Mouse (Mus musculus) limb, embryonic 15.5 days (tissue): ENCODE results near the gene Fyn. TPM values are rescaled to one million over a fixed set of nuclear protein-coding genes. Genes with fewer than 3 reads are reported as not detected.

Experiments
- ATAC-seq: fragments of 200-750 bp; cut with Nextera tagmentation; 2 replicates; pipeline ENCODE4 v1.8.0; 2017; ENCODE audit warnings: low read depth, moderate TSS enrichment; ENCODE audit not compliant: insufficient number of reproducible peaks, low FRiP score, low TSS enrichment
- H3K27ac ChIP-seq: fragments of 300-500 bp; sonication (generic); 2 replicates; pipeline ENCODE4 v1.5.1; 2015; ENCODE audit warnings: moderate library complexity, mild to moderate bottlenecking, inconsistent platforms
- H3K27me3 ChIP-seq: fragments of 300-500 bp; sonication (generic); 2 replicates; pipeline ENCODE4 v1.6.1; 2015; ENCODE audit warnings: inconsistent platforms
- H3K36me3 ChIP-seq: fragments of 300-500 bp; sonication (generic); 2 replicates; pipeline ENCODE4 v1.6.1; 2015; ENCODE audit warnings: inconsistent platforms
- H3K4me1 ChIP-seq: fragments of 300-500 bp; sonication (generic); 2 replicates; pipeline ENCODE4 v1.6.1; 2015; ENCODE audit warnings: inconsistent platforms
- H3K4me2 ChIP-seq: fragments of 300-500 bp; sonication (generic); 2 replicates; pipeline ENCODE4 v1.6.1; 2015; ENCODE audit warnings: mild to moderate bottlenecking, inconsistent platforms
- H3K4me3 ChIP-seq: fragments of 300-500 bp; sonication (generic); 2 replicates; pipeline ENCODE4 v1.5.1; 2015; ENCODE audit warnings: mild to moderate bottlenecking, inconsistent platforms
- H3K9ac ChIP-seq: fragments of 300-500 bp; sonication (generic); 2 replicates; pipeline ENCODE4 v1.6.1; 2015; ENCODE audit warnings: inconsistent platforms
- H3K9me3 ChIP-seq: fragments of 300-500 bp; sonication (generic); 2 replicates; pipeline ENCODE4 v1.6.1; 2016; ENCODE audit warnings: inconsistent platforms
- WGBS: fragments of 180-500 bp; shearing (Covaris S2); methylation state at CpG from one replicate; pipeline ENCODE4 v1.1.7; 2015; 5-methylcytosine and 5-hydroxymethylcytosine counted together
- polyA plus RNA-seq: library from polyadenylated mRNA; unstranded; fragments of >200 nt; fragmentation: Nextera tagmentation; extraction: Ambion mirVana; gene quantifications from 2 replicates; pipeline ENCODE4 v1.2.1, GENCODE M21; 2015

The Fyn gene
- polyA plus RNA-seq, 1 experiment from 2014 or later: 38.6 TPM

- H3K36me3 ChIP-seq: 0 out of 2 replicates have a peak, but pooled peaks cover 2% of the 10 kb centered on the region
- H3K4me2 ChIP-seq: peak overlapping the region; percentile 54
- peaks cover 47% of the 10 kb centered on the region for H3K4me1 ChIP-seq
- peak overlapping the region; percentile 17; the same call in 1 of the 2 replicates for H3K9ac ChIP-seq
- H3K27me3 ChIP-seq: no peaks in the 10 kb centered on the region
- peak overlapping the region; percentile 41 for H3K4me3 ChIP-seq
- peak; percentile 66; the same call in 1 of the 2 replicates for ATAC-seq
- no peaks in the 10 kb centered on the region for H3K9me3 ChIP-seq
- 6% methylated on average over 26 of the region's 26 CpGs for WGBS
- H3K27ac ChIP-seq: peak overlapping the region; percentile 94
These were observed 244.6 kb downstream of the Fyn start for GRCm38 (mm10) chr10:39612989-39613831.

GRCm38 (mm10) chr10:39613973-39614372 is 245.3 kb downstream of the Fyn start:
- WGBS: 6% methylated on average over 2 of the region's 2 CpGs
- 0 out of 2 replicates have a peak, but pooled peaks cover 2% of the 10 kb centered on the region for H3K36me3 ChIP-seq
- H3K27ac ChIP-seq: peak overlapping the region; percentile 94
- H3K27me3 ChIP-seq: no peaks in the 10 kb centered on the region
- ATAC-seq: no peak
- no peak overlapping the region for H3K9ac ChIP-seq
- H3K9me3 ChIP-seq: no peaks in the 10 kb centered on the region
- H3K4me3 ChIP-seq: peak overlapping the region; percentile 41
- peak overlapping the region; percentile 54 for H3K4me2 ChIP-seq
- peaks cover 47% of the 10 kb centered on the region for H3K4me1 ChIP-seq

DNA sequence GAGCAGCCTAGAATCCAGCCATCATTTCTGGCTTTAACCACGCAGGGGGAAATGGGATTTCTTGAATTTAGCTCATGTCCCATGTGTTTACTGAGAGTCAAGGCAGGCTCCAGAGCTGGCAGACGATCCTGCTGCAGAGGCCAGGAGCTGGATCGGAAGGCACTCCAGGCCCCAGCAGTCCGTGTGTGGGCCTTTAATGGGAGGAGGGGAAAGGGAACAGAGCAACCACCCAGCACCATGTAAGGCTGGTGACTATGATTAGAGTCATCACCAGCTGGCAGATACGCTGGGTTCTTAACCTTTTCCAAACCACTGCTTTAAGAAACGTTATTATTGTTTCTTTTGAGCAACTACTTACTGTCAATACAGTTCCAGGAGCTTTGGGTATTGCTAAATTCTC is 246.0 kb downstream of the Fyn start:
- 6% methylated on average over 6 of the region's 6 CpGs for whole genome bisulfite sequencing
- H3K4me3 ChIP-seq: no peak overlapping the region
- peak; percentile 78 for ATAC-seq
- 0 out of 2 replicates have a peak, but pooled peaks cover 2% of the 10 kb centered on the region for H3K36me3 ChIP-seq
- no peak overlapping the region for H3K9ac ChIP-seq
- H3K4me2 ChIP-seq: peak overlapping the region; percentile 12; the same call in 1 of the 2 replicates
- peaks cover 47% of the 10 kb centered on the region for H3K4me1 ChIP-seq
- H3K9me3 ChIP-seq: no peaks in the 10 kb centered on the region
- H3K27ac ChIP-seq: peak overlapping the region; percentile 94
- H3K27me3 ChIP-seq: no peaks in the 10 kb centered on the region

Other genes with a start within 250 kb of the Fyn start
- gene Fam229b, start 234.9 kb upstream of the Fyn start, polyA plus RNA-seq: 7.8 and 9.9 TPM in 2 replicates
- 12.6 and 13.7 TPM in 2 replicates for gene Tube1, start 234.9 kb upstream of the Fyn start, polyA plus RNA-seq
- gene Ccn6, start 205.1 kb upstream of the Fyn start, polyA plus RNA-seq: 0.67 and 1.2 TPM in 2 replicates
- 14.9 and 15.5 TPM in 2 replicates for gene Traf3ip2, start 244.1 kb downstream of the Fyn start, polyA plus RNA-seq